In genomic region chr3:96596855-96597254, GRCm38 (mm10) we compare ENCODE assay signal across 9 mouse cellular contexts. TPM values are rescaled to one million over a fixed set of nuclear protein-coding genes. Genes with fewer than 3 reads are reported as not detected.
A peak's percentile ranks its signal among the peaks of the same experiment; 100 is the strongest.
DNase-seq lines count a peak whose midpoint lies in the region; ATAC-seq and TF ChIP-seq lines count a peak whose summit lies in the region.
"Had no signal": no experiment of that assay in that cellular context is flagged by ENCODE, and none has a peak within 500 bp of the region (broad histone marks: within the 10 kb centered on the region; RNA-seq: fewer than 3 reads in every experiment).

No protein-coding gene starts in this region.

- TF ChIP-seq CTCF in cortical plate, adult 2 months (IDR thresholded peaks at IDR 0.05; ENCODE audit: extremely low read depth, insufficient read depth, low read length), result no peak
- TF ChIP-seq CTCF in thymus, adult 2 months (IDR thresholded peaks at IDR 0.05; ENCODE audit: borderline replicate concordance, control insufficient read depth, extremely low read depth, insufficient read depth, low read length, poor library complexity), result no peak

- H3K36me3 ChIP-seq in intestine, embryonic 14.5 days (ENCODE audit: control insufficient read depth, insufficient read depth, low read length), result no peaks in the 10 kb centered on the region
- no peaks in the 10 kb centered on the region for H3K36me3 ChIP-seq in neural tube, embryonic 14.5 days (ENCODE audit: control insufficient read depth, insufficient read depth, low read length)
- no peaks in the 10 kb centered on the region for H3K36me3 ChIP-seq in thymus, adult 2 months (ENCODE audit: control insufficient read depth, insufficient read depth, low read length)

- TF ChIP-seq POLR2A in cortical plate, adult 2 months (IDR thresholded peaks at IDR 0.05; ENCODE audit: extremely low read depth, insufficient read depth, low read length), result no peak
- no peak for TF ChIP-seq POLR2A in thymus, adult 2 months (IDR thresholded peaks at IDR 0.05; ENCODE audit: control insufficient read depth, extremely low read depth, insufficient read depth, low read length, poor library complexity)

- intact Hi-C loops in left cerebral cortex, postnatal 25 days (cut with DNase I), result loop anchor here (2.0 kb wide), 1 partner anchor 16 kb away; no protein-coding TSS in a partner anchor
- intact Hi-C loops in left cerebral cortex, postnatal 4 days (cut with DNase I), result no loop called here

- peak; percentile 24 to 60 for DNase-seq in left cerebral cortex, postnatal 25 days (ENCODE audit: low spot score in 2 of 2)
- no peak for DNase-seq in left cerebral cortex, postnatal 4 days
- no peak for DNase-seq in intestine, embryonic 14.5 days (ENCODE audit: low spot score)
- DNase-seq in thymus, adult 2 months, result no peak
- DNase-seq in adrenal gland, postnatal 14 days, result no peak
- DNase-seq in urinary bladder, postnatal 4 days (ENCODE audit: low spot score in 2 of 2), result no peak

- WGBS in intestine, embryonic 14.5 days, result 2% methylated on average over 11 of the region's 12 CpGs
- WGBS in neural tube, embryonic 14.5 days, result 1% methylated on average over 11 of the region's 12 CpGs
- WGBS in thymus, adult 2 months, result 6% methylated on average over 12 of the region's 12 CpGs

- H3K4me3 ChIP-seq in cortical plate, adult 2 months (ENCODE audit: insufficient read depth, low read length), result peak overlapping the region; percentile 69
- peak overlapping the region; percentile 48 for H3K4me3 ChIP-seq in intestine, embryonic 14.5 days (ENCODE audit: low read depth, low read length)
- peak overlapping the region; percentile 54 for H3K4me3 ChIP-seq in neural tube, embryonic 14.5 days (ENCODE audit: low read depth, low read length)
- no peak overlapping the region for H3K4me3 ChIP-seq in thymus, adult 2 months (ENCODE audit: control insufficient read depth, insufficient read depth, low read length)

- H3K27ac ChIP-seq in cortical plate, adult 2 months (ENCODE audit: insufficient read depth, low read length), result peak overlapping the region; percentile 93
- no peak overlapping the region for H3K27ac ChIP-seq in intestine, embryonic 14.5 days (ENCODE audit: low read depth)
- H3K27ac ChIP-seq in neural tube, embryonic 14.5 days (ENCODE audit: low read depth, low read length), result peak overlapping the region; percentile 50; the same call in 1 of the 2 replicates
- no peak overlapping the region for H3K27ac ChIP-seq in thymus, adult 2 months (ENCODE audit: control insufficient read depth, insufficient read depth, low read length)

- peak overlapping the region; percentile 50 for H3K9ac ChIP-seq in intestine, embryonic 14.5 days (ENCODE audit: low read length)
- peak overlapping the region; percentile 69 for H3K9ac ChIP-seq in neural tube, embryonic 14.5 days (replicated peaks; ENCODE audit: low read depth, low read length)

- H3K4me1 ChIP-seq in cortical plate, adult 2 months (ENCODE audit: control insufficient read depth, insufficient read depth, low read length), result peaks cover 6% of the 10 kb centered on the region
- peaks cover 37% of the 10 kb centered on the region for H3K4me1 ChIP-seq in intestine, embryonic 14.5 days (replicated peaks; ENCODE audit: control insufficient read depth, insufficient read depth, low read length)
- H3K4me1 ChIP-seq in neural tube, embryonic 14.5 days (ENCODE audit: control insufficient read depth, insufficient read depth, low read length), result peaks cover 31% of the 10 kb centered on the region
- peaks cover 34% of the 10 kb centered on the region for H3K4me1 ChIP-seq in thymus, adult 2 months (replicated peaks; ENCODE audit: control insufficient read depth, insufficient read depth, low read length)

- ATAC-seq in intestine, embryonic 14.5 days (replicated peaks; ENCODE audit: low FRiP score, low TSS enrichment, low read depth), result no peak
- ATAC-seq in neural tube, embryonic 14.5 days (ENCODE audit: low read depth), result no peak

- H3K9me3 ChIP-seq in intestine, embryonic 14.5 days (ENCODE audit: control insufficient read depth, low read length), result no peaks in the 10 kb centered on the region
- no peaks in the 10 kb centered on the region for H3K9me3 ChIP-seq in neural tube, embryonic 14.5 days (ENCODE audit: control insufficient read depth, low read length)

- H3K4me2 ChIP-seq in intestine, embryonic 14.5 days (ENCODE audit: low read length), result peak overlapping the region; percentile 96
- peak overlapping the region; percentile 64 for H3K4me2 ChIP-seq in neural tube, embryonic 14.5 days (ENCODE audit: low read depth, low read length)

- H3K27me3 ChIP-seq in intestine, embryonic 14.5 days (replicated peaks; ENCODE audit: control insufficient read depth, insufficient read depth, low read length), result peaks cover 24% of the 10 kb centered on the region; the same call in 1 of the 2 replicates
- no peaks in the 10 kb centered on the region for H3K27me3 ChIP-seq in neural tube, embryonic 14.5 days (ENCODE audit: control insufficient read depth, insufficient read depth, low read length)
- H3K27me3 ChIP-seq in thymus, adult 2 months (ENCODE audit: control insufficient read depth, insufficient read depth, low read length), result peaks cover 35% of the 10 kb centered on the region; the same call in 1 of the 2 replicates

RNA-seq across cellular contexts. Expression of gene Ankrd34a, which starts 0.4 kb away (rescaled TPM):
- 10 to 100 TPM; 73.5 to 74.2 TPM for total RNA-seq in left cerebral cortex, postnatal 25 days (2021)
- 10 to 100 TPM; 32.3 to 33.0 TPM for total RNA-seq in left cerebral cortex, postnatal 4 days (2021)
- 61.6 and 61.9 TPM in 2 replicates for polyA plus RNA-seq in cortical plate, adult 2 months (2012; rRNA removed)
- polyA plus RNA-seq in intestine, embryonic 14.5 days (2014; fragmentation: Nextera tagmentation; extraction: Ambion mirVana), result 2.3 and 2.8 TPM in 2 replicates
- 18.6 and 21.0 TPM in 2 replicates for polyA plus RNA-seq in neural tube, embryonic 14.5 days (2014; fragmentation: Nextera tagmentation; extraction: Ambion mirVana)
- polyA plus RNA-seq in thymus, adult 2 months (2012; rRNA removed), result 0.18 and 0.49 TPM in 2 replicates
- total RNA-seq in adrenal gland, postnatal 14 days (2021), result 0.49 and 0.70 TPM in 2 replicates

RNA-seq across cellular contexts. Expression of gene Polr3gl, which starts 2.9 kb away (rescaled TPM):
- total RNA-seq in left cerebral cortex, postnatal 25 days (2021), result 10 to 100 TPM; 20.7 to 21.2 TPM
- 10 to 100 TPM; 28.0 to 28.1 TPM for total RNA-seq in left cerebral cortex, postnatal 4 days (2021)
- polyA plus RNA-seq in cortical plate, adult 2 months (2012; rRNA removed), result 44.5 and 55.9 TPM in 2 replicates
- polyA plus RNA-seq in intestine, embryonic 14.5 days (2014; fragmentation: Nextera tagmentation; extraction: Ambion mirVana), result 13.6 and 17.4 TPM in 2 replicates
- 20.5 and 22.9 TPM in 2 replicates for polyA plus RNA-seq in neural tube, embryonic 14.5 days (2014; fragmentation: Nextera tagmentation; extraction: Ambion mirVana)
- polyA plus RNA-seq in thymus, adult 2 months (2012; rRNA removed), result 17.8 and 18.2 TPM in 2 replicates
- 35.0 and 36.1 TPM in 2 replicates for total RNA-seq in adrenal gland, postnatal 14 days (2021)

RNA-seq across cellular contexts. Expression of gene Lix1l, which starts 4.1 kb away (rescaled TPM):
- total RNA-seq in left cerebral cortex, postnatal 25 days (2021), result 10 to 100 TPM; 18.6 to 20.5 TPM
- 10 to 100 TPM; 55.2 to 64.1 TPM for total RNA-seq in left cerebral cortex, postnatal 4 days (2021)
- polyA plus RNA-seq in cortical plate, adult 2 months (2012; rRNA removed), result 20.9 and 22.7 TPM in 2 replicates
- polyA plus RNA-seq in intestine, embryonic 14.5 days (2014; fragmentation: Nextera tagmentation; extraction: Ambion mirVana), result 6.7 and 8.3 TPM in 2 replicates
- polyA plus RNA-seq in neural tube, embryonic 14.5 days (2014; fragmentation: Nextera tagmentation; extraction: Ambion mirVana), result 7.4 and 7.6 TPM in 2 replicates
- 4.6 and 8.2 TPM in 2 replicates for polyA plus RNA-seq in thymus, adult 2 months (2012; rRNA removed)
- total RNA-seq in adrenal gland, postnatal 14 days (2021), result 29.1 and 29.6 TPM in 2 replicates

RNA-seq across cellular contexts. Expression of gene Gm16253, which starts 20.1 kb away (rescaled TPM):
- not detected for total RNA-seq in left cerebral cortex, postnatal 25 days (2021)
- total RNA-seq in left cerebral cortex, postnatal 4 days (2021), result not detected
- polyA plus RNA-seq in cortical plate, adult 2 months (2012; rRNA removed), result not detected in 2 replicates
- polyA plus RNA-seq in intestine, embryonic 14.5 days (2014; fragmentation: Nextera tagmentation; extraction: Ambion mirVana), result 0.37 and 1.6 TPM in 2 replicates
- polyA plus RNA-seq in neural tube, embryonic 14.5 days (2014; fragmentation: Nextera tagmentation; extraction: Ambion mirVana), result 0.90 and 1.2 TPM in 2 replicates
- polyA plus RNA-seq in thymus, adult 2 months (2012; rRNA removed), result not detected in 2 replicates
- not detected in 2 replicates for total RNA-seq in adrenal gland, postnatal 14 days (2021)
- total RNA-seq: left cerebral cortex, postnatal 36 days had no signal

RNA-seq across cellular contexts. Expression of gene Rbm8a, which starts 32.9 kb away (rescaled TPM):
- total RNA-seq in left cerebral cortex, postnatal 25 days (2021), result 10 to 100 TPM; 34.2 to 46.3 TPM
- 10 to 100 TPM; 56.5 to 66.6 TPM for total RNA-seq in left cerebral cortex, postnatal 4 days (2021)
- 33.9 and 38.0 TPM in 2 replicates for polyA plus RNA-seq in cortical plate, adult 2 months (2012; rRNA removed)
- 137 and 149 TPM in 2 replicates for polyA plus RNA-seq in intestine, embryonic 14.5 days (2014; fragmentation: Nextera tagmentation; extraction: Ambion mirVana)
- 115 and 117 TPM in 2 replicates for polyA plus RNA-seq in neural tube, embryonic 14.5 days (2014; fragmentation: Nextera tagmentation; extraction: Ambion mirVana)
- polyA plus RNA-seq in thymus, adult 2 months (2012; rRNA removed), result 12.2 and 14.4 TPM in 2 replicates
- total RNA-seq in adrenal gland, postnatal 14 days (2021), result 95.0 and 98.6 TPM in 2 replicates

Comparison
In these comparisons a context has a peak if more than half of its experiments do, and no peak if none do; other contexts are left out.
1. DNase-seq: peak in left cerebral cortex, postnatal 25 days (2 of 2); none in left cerebral cortex, postnatal 4 days (single experiment), intestine, embryonic 14.5 days (single experiment), thymus, adult 2 months (single experiment), adrenal gland, postnatal 14 days (single experiment) and urinary bladder, postnatal 4 days (0 of 2).
2. H3K27ac ChIP-seq: peak in cortical plate, adult 2 months (single experiment) and neural tube, embryonic 14.5 days (single experiment); none in intestine, embryonic 14.5 days (single experiment) and thymus, adult 2 months (single experiment).